Mouse (Mus musculus): ENCODE results near the gene Rufy2.

- no peak for TF ChIP-seq CTCF (IDR thresholded peaks at IDR 0.05; ENCODE audit: low read depth, low read length)
- TF ChIP-seq POLR2A (IDR thresholded peaks at IDR 0.05; ENCODE audit: extremely low read depth, insufficient read depth, low read length): no peak
These were observed 85.5 kb downstream of the Rufy2 start for GRCm38 (mm10) chr10:63065561-63065960.
